Mouse (Mus musculus) bone marrow macrophage, adult 2 months (primary cell): ENCODE results near the gene Dnah8. TPM values are rescaled to one million over a fixed set of nuclear protein-coding genes. Genes with fewer than 3 reads are reported as not detected.
A peak's percentile ranks its signal among the peaks of the same experiment; 100 is the strongest.

ENCODE experiments used
- H3K27ac ChIP-seq: 2 replicates; pipeline ENCODE4 v1.5.1; 2012; ENCODE audit warnings: low read depth, low read length; ENCODE audit not compliant: insufficient read depth
- H3K4me1 ChIP-seq: 2 replicates; pipeline ENCODE4 v1.6.1; 2012; ENCODE audit warnings: low read length; ENCODE audit not compliant: control insufficient read depth, insufficient read depth
- H3K4me3 ChIP-seq: 2 replicates; pipeline ENCODE4 v1.5.1; 2012; ENCODE audit warnings: mild to moderate bottlenecking, low read length, moderate library complexity; ENCODE audit not compliant: insufficient read depth
- CTCF ChIP-seq: IDR thresholded peaks from 2 replicates; pipeline ENCODE4 v1.5.1; 2012; ENCODE audit warnings: low read depth, mild to moderate bottlenecking, low read length, moderate library complexity
- POLR2A ChIP-seq: IDR thresholded peaks from 2 replicates; pipeline ENCODE4 v1.6.1; 2012; ENCODE audit warnings: mild to moderate bottlenecking, low read depth, low read length, borderline replicate concordance
- polyA plus RNA-seq: library from polyadenylated mRNA; stranded (reverse); fragments of >200 nt; gene quantifications from 2 replicates; pipeline ENCODE4 v1.2.4, GENCODE M21; 2012; ENCODE audit not compliant: missing spikeins, insufficient read depth, insufficient read length

Gene Dnah8
- polyA plus RNA-seq, 1 experiment = 0.64 TPM

DNA sequence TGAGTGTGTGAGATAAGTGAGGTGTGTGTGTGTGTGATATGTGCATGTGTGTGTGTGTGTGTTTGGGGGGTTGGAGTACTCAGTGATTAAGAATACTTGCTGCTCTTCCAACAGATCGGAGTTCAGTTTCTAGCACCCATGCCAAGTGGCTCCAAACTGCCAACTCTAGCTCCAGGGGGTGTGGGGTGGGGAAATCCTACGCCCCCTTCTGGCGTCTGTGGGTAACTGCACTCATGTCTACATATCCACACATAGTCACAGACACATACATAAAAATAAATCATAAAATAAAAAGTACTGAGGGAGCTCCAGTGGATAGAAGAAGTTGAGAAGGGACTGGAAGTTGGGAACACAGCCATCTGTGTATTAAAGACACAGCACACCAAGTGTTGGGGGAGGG is 119.8 kb downstream of the Dnah8 start:
- H3K4me1 ChIP-seq = no peaks in the 10 kb centered on the region
- no peak for TF ChIP-seq POLR2A
- TF ChIP-seq CTCF = no peak
- no peak overlapping the region for H3K27ac ChIP-seq
- H3K4me3 ChIP-seq = no peak overlapping the region

DNA sequence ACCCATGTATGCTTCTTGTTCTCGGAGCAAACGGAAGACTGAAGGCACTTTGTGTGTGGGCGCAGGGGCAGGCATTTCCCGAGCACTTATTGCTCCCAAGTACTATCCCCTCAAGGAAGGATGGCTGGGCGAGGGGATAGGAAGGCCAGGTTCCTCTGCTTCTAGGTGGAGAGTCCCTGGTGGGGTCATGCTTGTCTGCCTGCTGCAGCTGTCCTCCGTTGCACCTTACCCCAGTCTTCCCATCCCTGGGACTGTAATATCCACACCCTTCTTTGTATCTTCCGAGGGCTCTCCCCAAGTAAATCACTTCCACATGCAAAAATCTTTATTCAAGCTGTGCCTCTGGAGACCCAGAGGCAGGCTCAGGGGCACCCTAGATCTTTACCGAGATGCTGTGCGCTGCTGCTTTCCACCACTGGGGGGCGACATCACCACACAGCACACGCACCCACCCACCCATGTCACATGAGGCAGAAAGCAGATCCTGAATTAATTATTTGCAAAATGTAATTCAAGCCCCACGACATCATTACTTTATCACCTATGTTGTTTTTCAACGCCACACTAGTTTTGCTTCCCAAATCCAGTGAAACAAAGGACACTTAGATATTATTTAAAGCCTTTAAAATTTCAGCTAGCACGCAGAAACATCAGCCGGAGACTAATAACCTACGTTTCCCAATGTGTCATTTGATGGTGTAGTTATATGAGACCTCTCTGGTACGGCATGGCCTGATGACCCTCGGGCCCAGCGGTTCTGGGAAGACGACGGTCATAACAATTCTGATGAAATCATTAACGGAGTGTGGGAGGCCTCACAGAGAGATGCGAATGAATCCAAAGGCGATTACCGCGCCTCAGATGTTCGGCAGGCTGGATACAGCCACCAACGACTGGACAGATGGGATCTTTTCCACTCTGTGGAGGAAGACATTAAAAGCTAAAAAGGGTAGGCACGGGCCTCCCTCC is 122.2 kb downstream of the Dnah8 start:
- H3K27ac ChIP-seq = no peak overlapping the region
- no peak overlapping the region for H3K4me3 ChIP-seq
- no peaks in the 10 kb centered on the region for H3K4me1 ChIP-seq
- no peak for TF ChIP-seq POLR2A
- TF ChIP-seq CTCF = peak; percentile 88

DNA sequence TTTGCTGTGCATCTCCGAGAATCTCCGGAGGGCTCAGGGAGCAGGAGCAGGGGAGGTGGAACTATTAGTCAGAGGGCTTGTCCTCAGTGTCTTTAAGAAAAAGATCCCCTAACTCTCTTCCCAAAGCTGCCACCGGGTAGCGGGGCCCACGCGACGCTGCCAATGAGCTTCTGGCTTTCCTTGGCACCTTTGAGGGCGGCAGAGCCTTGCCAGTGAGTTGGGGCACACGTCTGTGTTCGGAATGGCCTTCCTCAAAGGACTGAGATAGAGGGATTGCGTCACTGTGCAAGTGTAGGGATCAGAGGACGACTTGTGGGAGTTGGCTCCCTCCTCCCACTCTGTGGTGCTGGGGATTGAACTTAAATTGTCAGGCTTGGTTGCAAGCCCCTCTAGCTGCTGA is 125.2 kb downstream of the Dnah8 start:
- no peak for TF ChIP-seq POLR2A
- TF ChIP-seq CTCF = no peak
- no peak overlapping the region for H3K4me3 ChIP-seq
- no peaks in the 10 kb centered on the region for H3K4me1 ChIP-seq
- H3K27ac ChIP-seq = no peak overlapping the region

DNA sequence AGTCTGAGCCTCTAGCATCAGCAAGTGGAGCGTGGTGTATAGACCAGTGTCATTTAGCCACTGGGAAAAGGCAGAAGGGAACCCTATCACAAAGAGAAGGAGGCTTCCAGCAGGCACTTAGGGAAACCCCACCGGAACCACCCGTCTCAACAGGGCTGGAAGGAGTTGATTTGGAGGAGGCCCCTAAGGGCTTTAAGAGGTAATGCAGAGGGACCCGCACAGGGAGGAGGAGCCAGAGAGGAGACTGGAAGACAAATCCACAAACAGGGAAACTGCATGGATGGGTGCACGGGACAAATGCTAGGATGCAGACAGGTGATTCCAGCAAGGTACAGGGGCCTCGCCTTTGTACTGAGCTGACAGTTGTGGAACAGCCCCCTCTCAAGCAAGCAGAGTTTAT is 126.1 kb downstream of the Dnah8 start:
- H3K27ac ChIP-seq = no peak overlapping the region
- no peaks in the 10 kb centered on the region for H3K4me1 ChIP-seq
- TF ChIP-seq POLR2A = no peak
- TF ChIP-seq CTCF = no peak
- no peak overlapping the region for H3K4me3 ChIP-seq

DNA sequence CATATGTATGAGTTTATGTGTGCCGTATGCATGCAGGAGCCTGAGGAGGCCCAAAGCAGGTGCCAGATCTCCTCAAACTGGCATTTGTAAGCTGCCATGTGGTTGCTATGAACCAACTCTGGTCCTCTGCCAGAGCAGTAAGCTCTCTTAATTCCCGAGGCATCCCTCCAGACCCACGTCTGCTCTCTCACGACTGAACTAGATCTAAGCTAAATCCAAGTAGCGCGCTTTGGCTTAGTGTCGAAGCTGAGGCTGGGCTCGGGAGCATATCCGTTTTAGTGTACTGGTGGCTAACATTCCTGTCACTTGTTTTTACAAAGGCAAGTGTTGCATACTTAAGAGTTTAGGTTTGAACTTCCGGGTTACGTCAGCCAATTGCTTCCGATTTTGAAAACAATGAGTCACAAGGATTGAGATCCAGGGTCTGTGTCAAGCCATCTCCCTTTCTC is 128.2 kb downstream of the Dnah8 start:
- Histone ChIP-seq H3K4me3 (no peak overlapping the region), H3K4me1 (no peaks in the 10 kb centered on the region), H3K27ac (no peak overlapping the region)
- TF ChIP-seq POLR2A (no peak), CTCF (no peak)

DNA sequence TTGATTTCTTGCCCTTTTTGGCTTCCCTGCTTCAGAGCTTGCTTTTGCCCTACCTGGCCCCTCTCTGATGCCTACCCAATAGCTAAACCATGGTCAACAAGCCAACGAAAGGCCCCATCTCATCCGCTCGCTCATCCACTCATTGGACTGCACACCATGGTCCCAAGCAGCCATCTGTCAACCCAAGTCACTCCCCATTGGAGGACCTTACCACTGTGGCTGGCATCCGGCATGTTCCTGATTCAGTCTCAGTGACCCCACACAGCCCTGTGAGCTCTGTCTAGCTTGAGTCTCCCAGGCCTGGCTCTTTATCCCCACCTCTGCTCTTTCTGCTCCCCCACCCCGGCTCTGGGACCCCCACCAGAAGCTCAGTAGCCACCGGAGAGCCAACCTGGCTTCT is 129.0 kb downstream of the Dnah8 start:
- TF ChIP-seq POLR2A (no peak), CTCF (no peak)
- Histone ChIP-seq H3K27ac (no peak overlapping the region), H3K4me1 (no peaks in the 10 kb centered on the region), H3K4me3 (no peak overlapping the region)

DNA sequence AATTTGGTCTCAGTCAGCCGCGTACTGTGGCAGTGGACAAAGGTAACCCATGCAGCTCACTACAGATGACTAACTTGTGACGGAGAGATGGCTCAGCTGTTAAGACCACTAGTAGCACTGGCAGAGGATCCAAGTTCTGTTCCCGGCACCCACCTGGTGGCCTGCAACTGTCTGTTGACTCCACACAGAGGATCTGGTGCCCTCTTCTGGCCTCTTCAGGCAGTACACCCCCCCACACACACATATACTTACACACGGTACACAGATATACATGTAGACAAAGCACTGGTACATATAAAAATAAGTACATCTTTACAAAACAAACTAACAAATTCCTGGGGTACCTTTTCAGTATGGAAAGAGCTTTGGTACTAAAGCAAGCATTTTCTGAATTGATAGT is 132.6 kb downstream of the Dnah8 start:
- no peak overlapping the region for H3K27ac ChIP-seq
- TF ChIP-seq POLR2A (no peak), CTCF (no peak)
- no peaks in the 10 kb centered on the region for H3K4me1 ChIP-seq
- no peak overlapping the region for H3K4me3 ChIP-seq

DNA sequence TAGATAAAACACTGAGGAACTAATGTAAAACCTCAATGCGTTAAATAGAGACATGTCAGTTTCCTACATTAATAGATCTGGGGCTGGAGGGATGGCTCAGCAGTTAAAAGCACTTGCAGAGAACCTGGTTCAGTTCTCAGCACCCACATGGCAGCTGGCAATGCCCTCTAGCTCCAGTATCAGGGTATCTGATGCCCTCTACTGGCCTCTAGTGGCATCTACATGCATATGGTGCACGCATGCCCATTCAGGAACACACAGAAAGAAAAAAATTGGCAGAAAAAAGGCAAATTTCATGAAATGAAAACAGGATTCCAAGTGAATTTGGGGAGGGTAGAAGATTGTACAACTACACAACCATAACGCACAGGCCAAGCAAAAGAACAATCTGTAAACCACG is 136.2 kb downstream of the Dnah8 start:
- no peak overlapping the region for H3K27ac ChIP-seq
- H3K4me1 ChIP-seq = no peaks in the 10 kb centered on the region
- no peak for TF ChIP-seq CTCF
- TF ChIP-seq POLR2A = no peak
- H3K4me3 ChIP-seq = no peak overlapping the region

DNA sequence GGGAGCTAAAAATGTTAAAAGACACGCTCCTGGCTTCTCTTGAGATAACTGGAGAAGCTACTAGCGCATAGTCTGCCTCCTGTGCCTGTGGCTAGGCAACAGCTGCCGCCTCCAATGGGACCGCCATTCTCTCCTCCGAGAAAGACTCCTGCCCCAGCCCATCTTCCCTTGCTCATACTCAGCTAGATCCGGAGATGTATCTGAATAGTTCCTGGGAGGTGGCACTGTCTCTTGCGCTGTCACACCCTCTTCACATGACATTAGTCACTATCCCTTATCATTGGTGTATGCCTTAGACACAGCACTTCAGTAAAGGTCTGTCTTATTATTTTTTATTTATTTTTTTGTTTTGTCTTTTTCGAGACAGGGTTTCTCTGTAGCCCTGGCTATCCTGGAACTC is 140.1 kb downstream of the Dnah8 start:
- no peak for TF ChIP-seq POLR2A
- TF ChIP-seq CTCF = no peak
- no peak overlapping the region for H3K4me3 ChIP-seq
- no peaks in the 10 kb centered on the region for H3K4me1 ChIP-seq
- no peak overlapping the region for H3K27ac ChIP-seq

DNA sequence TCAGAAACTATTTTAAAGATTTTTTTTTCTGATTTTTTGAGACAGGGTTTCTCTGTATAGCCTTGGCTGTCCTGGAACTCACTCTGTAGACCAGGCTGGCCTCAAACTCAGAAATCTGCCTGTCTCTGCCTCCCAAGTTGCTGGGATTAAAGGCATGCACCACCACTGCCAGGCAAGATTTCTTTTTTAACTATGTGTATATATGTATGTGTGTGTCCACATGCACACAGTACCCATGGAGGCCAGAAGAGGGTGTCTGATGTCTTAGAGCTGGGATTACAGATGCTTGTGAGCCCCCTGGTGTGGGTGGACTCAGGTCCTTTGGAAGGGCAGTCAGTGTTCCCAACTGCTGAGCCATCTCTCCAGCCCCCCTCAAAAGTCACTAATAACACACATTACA is 150.3 kb downstream of the Dnah8 start:
- no peak overlapping the region for H3K4me3 ChIP-seq
- TF ChIP-seq POLR2A (no peak), CTCF (no peak)
- no peaks in the 10 kb centered on the region for H3K4me1 ChIP-seq
- no peak overlapping the region for H3K27ac ChIP-seq

DNA sequence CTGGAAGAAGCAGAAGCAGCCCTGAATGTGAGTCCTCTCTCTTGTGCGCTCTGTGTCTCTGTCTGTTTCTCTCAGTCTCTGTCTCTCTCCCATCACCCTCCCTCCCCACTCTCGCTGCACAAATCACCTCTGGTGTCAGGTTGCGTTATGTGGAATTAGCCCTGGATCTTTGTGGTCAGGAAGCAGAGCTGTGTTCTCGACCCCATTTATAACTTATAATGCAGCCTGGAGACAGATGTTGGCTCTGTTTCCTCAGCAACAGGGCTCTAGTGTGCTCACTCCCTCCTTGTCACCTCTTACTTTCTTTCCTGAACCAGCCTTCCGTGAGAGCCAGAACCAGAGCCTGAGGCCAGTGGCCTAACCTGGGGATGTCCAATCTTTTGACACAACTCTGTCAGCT is 150.9 kb downstream of the Dnah8 start:
- Histone ChIP-seq H3K4me3 (no peak overlapping the region), H3K27ac (no peak overlapping the region), H3K4me1 (no peaks in the 10 kb centered on the region)
- TF ChIP-seq CTCF (no peak), POLR2A (no peak)
